Mouse (Mus musculus): ENCODE data around the gene Cpvl.

The Cpvl gene

GRCm38 (mm10) chr6:53971729-53972128 lies 6.7 kb downstream of the Cpvl start:
- DNase-seq (ENCODE audit: low spot score), result no peak

GRCm38 (mm10) chr6:53969081-53969480 lies 9.4 kb downstream of the Cpvl start:
- DNase-seq (ENCODE audit: low spot score), result no peak

DNA sequence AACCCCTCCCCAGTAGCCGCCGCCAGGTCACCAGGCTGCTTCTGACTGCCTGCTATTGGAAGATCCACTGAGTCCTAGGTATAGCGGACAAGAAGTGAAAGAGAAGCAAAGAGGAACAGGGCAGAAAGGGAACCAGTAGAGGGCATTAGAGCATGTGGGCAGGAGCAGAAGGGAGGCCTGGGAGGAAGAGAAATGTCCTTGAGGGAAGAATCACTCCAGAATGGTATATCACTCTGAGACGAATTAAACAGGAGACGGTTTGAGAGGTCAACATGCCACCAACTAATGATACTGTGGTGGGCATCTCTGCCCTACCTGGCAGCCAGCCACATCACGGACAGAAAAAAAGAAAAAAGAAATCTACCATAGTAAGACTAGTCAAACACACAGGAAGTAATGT lies 9.9 kb downstream of the Cpvl start:
- peak; percentile 21 for DNase-seq (ENCODE audit: low spot score)

DNA sequence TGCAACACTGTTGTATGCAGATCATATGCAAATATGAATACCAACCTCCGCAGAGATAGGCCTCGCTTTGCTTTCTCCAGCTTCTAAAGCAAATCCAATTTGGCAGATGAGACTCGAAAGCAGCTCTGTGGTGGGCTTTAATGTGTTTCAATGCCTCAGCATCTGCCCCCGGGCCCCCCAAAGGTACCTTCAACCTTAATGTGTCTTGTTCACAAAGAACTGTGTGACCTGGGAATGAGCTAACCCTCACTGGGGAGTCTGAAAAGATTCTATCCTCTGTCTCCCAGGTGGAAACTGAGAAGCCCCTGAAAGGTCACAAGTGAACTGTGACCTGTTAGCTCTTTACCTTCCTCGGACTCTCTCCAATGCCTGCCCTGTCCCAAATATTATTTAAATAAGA lies 11.9 kb downstream of the Cpvl start:
- no peak for DNase-seq (ENCODE audit: low spot score)

DNA sequence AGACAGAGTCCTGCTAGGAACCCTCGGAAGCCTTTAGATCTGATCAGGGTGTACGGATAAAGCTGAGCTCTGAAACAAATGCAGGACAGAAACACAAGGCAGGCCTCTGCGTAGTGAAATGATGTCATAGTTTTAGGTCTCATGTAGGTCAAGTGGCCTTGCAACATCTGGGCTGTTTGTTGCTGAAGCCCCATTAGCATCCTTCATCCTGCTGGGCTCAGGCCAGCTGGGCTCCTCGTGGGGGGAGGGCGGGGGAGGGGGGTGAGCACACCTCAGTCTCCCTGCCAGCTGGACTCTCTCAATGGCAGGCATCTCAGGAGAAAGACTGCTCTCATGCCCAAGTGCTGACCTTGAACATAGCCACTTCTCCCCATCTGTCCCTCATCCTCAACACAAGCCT lies 12.6 kb downstream of the Cpvl start:
- no peak for DNase-seq (ENCODE audit: low spot score)

- no peak for DNase-seq (ENCODE audit: low spot score)
These were observed 14.5 kb downstream of the Cpvl start for GRCm38 (mm10) chr6:53963906-53964496.

DNA sequence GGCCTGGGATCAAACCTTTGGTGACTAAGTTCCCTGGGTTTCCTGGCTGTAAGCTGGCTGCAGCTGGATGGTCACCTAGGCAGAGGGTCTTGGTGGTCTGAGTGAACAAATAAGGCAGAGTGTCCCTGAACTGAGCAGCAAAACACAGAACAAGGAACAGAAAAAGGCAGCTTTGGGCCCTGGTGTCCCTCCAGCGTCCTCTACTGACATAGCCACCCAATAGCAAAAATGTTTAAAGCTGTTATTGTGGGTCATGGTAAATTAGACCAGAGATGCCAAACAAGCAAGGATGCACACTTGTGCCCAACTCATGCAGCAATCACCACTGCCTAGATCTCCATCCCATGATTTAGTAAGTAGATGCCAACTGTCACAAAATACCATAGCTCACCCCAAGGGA lies 16.5 kb downstream of the Cpvl start:
- no peak for DNase-seq (ENCODE audit: low spot score)

GRCm38 (mm10) chr6:53959826-53960225 lies 18.6 kb downstream of the Cpvl start:
- no peak for DNase-seq (ENCODE audit: low spot score)

DNA sequence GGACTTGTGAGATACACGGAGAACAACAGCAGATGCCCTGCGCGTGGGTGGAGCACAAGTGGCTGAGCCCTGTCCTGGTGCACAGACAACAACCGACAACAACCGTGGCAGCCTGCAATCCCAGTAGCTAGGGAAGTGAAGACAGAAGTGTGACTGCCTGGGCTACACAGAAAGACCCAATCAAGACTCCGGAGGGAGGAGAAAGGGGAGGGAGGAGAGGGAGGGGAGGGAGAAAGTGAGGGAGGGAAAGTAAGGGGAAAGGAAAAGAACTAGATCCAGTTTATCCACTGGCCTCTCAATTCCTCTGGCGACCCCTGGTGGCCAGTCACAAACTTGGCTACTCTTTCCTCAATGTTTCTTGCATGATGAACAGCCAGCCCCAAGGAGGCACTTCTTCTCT lies 20.1 kb downstream of the Cpvl start:
- DNase-seq (ENCODE audit: low spot score), result peak; percentile 80

DNA sequence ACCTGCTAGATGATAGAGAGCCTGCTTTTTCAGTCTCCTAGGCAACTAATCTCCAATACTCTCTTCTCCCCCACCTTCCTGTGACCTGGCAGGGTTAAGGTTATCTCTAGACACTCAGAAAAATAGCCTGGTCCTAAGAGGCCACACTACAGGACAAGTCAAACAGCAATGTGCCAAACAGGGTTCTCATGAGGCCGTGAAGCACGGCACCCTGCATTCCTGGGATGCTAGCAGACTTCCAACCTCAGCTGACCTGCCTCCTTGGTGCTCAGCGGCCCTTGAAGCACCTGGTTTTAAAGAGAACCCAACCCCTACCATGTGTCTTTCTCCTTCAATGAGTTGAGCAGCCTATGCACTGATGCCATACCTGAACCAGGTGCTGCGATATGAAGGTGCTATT lies 22.0 kb downstream of the Cpvl start:
- no peak for DNase-seq (ENCODE audit: low spot score)

GRCm38 (mm10) chr6:53955846-53956245 lies 22.6 kb downstream of the Cpvl start:
- no peak for DNase-seq (ENCODE audit: low spot score)

GRCm38 (mm10) chr6:53955271-53955670 lies 23.2 kb downstream of the Cpvl start:
- DNase-seq (ENCODE audit: low spot score), result no peak

- DNase-seq (ENCODE audit: low spot score), result peak; percentile 60
These were observed 24.4 kb downstream of the Cpvl start for GRCm38 (mm10) chr6:53954106-53954505.

GRCm38 (mm10) chr6:53953348-53953747 lies 25.1 kb downstream of the Cpvl start:
- no peak for DNase-seq (ENCODE audit: low spot score)

DNA sequence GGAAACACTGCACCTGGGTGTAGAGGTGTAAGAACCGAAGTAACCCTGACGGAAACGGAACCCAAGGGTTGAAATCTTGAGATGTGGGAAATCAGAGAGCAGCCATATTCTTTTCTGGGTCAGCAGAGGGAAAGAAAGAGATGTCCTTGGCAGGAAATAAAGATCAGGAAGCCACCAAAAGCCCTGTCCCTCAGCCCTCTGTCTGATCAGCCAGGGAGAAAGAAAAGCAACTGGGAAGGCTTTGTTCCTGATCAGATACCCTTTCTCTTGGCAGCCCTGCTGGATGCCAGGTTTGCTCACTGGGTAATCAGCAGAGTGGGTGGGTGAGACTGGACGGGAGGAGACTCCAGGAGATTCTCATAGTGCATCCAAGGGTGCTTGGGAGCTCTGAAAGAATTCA lies 27.1 kb downstream of the Cpvl start:
- peak; percentile 14 for DNase-seq (ENCODE audit: low spot score)

GRCm38 (mm10) chr6:53950876-53951275 lies 27.6 kb downstream of the Cpvl start:
- no peak for DNase-seq (ENCODE audit: low spot score)

DNA sequence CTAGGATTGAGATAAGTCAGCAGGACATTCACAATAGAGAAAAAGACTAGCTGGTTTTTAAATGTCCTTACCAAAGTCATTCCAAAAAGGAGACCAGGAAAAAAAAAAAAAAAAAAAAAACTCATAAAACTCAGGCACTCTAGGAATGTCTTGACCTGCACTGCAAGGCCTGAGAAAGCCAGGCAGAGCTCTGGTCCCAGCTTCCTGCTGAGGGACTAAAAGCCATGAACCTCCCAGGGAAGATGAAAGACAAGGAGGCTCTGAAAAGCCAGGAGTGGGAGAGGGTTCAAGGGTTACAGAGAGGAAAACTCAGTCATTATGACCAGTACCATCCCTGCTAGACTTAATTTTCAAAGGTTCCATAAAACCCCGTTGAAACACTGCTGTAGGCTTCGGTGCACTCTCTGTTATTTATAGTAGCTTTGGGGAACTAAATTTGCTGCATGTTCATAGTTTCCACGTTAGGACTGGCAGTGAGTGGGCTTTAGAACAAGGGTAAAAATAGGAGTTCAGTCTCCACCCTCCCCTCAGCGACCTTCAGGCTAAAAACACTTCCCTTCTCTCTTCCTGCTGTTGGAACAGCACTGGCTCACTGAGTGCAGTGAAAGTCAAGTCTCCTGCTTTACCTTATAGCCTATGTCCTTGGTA lies 30.0 kb downstream of the Cpvl start:
- no peak for DNase-seq (ENCODE audit: low spot score)

- DNase-seq (ENCODE audit: low spot score), result no peak
These were observed 33.6 kb downstream of the Cpvl start for GRCm38 (mm10) chr6:53944887-53945286.

DNA sequence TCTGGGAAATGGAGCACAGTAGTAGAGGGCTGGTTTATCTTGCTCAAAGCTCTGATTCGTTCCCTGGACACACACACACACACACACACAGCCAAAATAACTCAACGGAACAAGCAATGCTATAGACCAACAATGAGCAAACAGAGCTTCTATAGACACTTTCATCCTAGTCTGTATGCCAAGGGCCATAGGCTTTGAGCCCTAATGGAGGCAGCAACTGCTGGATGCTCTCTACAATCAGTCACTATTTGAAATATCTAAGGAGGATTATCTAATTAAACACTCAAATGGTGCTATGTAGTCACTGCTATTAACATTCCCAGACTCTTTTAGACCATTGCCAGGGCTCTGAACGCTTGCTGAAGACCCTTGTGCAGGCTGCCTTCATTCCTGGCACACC lies 34.1 kb downstream of the Cpvl start:
- no peak for DNase-seq (ENCODE audit: low spot score)

DNA sequence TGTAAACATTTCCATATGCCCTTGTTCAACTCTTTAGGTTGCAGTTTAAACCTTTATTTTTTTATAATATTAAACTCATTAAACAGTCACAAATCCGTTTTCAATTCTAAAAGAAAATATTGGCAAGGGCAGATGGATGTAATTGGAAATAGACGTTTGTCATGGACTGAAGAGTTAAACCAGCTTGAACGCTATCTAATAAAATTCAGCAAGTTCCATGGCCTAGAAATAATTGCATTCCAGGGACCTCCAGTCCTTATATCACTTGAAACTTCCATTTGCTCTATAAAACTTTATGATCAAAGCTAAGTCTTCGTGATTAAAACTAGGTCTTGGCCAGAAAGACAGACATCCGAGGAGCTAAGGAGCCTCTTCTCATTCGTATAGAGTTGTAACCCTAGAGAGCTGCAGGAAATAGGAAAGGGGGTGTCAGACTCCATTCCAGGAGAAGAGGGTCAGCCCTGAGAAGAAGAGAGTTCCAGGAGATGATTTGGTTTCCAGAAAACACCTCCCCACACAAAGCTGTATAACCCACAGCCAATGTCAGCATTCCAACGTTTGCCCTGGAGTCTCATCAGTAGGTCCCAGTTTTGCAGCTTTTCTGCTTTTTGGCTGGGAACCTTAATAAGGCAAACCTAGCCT lies 36.2 kb downstream of the Cpvl start:
- no peak for DNase-seq (ENCODE audit: low spot score)

- DNase-seq (ENCODE audit: low spot score), result peak; percentile 21
These were observed 38.7 kb downstream of the Cpvl start for GRCm38 (mm10) chr6:53939752-53940151.

DNA sequence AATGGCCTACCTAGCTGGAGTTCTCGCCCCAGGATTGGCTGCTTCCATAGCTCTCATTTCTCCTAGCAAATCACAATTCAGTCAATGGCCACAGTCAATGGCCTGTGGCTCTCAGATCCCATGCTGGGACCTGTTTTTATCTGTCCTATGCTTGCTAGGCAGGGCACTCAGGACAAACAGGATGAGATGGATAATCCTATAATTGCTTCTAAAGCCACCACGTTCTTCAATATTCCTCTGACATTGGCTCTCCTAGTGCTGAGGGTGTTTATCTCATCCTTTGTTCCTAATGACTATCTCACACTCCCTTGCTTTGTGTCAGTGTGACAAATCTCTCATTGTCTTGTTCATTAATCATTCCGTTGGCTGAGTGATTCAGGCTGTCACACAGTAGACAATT lies 39.5 kb downstream of the Cpvl start:
- DNase-seq (ENCODE audit: low spot score), result no peak
